Mouse (Mus musculus): ENCODE results near the gene Tfap2a.

Gene Tfap2a

DNA sequence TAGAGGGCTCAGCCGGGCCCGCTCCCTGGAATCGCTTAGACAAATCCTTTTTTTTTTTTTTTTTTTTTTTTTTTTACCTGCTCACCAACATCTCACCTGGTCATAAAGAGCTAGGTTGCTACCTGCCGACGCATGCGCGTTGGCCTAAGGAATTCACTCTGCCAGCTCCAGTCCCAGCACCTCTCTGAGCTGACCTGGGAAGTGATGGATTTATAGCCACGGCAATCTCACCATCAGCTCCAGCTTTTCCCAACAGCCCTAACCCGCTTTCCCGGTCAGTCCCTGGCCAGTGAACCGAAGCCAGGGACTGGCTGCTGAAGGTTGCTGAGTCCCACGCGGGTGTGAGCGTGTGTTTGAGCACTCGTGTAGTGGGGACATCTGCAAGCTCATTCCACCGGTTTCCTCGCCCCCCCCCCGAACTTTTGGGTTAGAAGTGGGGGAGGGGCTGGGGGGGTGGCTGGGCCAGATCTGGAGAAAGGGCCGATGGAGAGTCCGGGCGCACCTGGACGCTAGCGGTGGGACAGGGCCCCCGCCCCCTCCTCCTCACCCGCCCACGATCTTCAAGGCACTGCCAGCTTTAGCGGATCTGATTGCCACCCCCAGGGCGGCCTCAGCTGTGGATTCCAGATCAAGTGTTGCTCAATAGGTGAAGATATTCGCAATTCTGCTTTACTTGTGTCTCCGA, at the start of gene Tfap2a:
Gene Tfap2a, minus strand, starts transcription at position 181 of the 685 bp plus-strand sequence.
- DNase-seq (ENCODE audit: low spot score), result no peak

DNA sequence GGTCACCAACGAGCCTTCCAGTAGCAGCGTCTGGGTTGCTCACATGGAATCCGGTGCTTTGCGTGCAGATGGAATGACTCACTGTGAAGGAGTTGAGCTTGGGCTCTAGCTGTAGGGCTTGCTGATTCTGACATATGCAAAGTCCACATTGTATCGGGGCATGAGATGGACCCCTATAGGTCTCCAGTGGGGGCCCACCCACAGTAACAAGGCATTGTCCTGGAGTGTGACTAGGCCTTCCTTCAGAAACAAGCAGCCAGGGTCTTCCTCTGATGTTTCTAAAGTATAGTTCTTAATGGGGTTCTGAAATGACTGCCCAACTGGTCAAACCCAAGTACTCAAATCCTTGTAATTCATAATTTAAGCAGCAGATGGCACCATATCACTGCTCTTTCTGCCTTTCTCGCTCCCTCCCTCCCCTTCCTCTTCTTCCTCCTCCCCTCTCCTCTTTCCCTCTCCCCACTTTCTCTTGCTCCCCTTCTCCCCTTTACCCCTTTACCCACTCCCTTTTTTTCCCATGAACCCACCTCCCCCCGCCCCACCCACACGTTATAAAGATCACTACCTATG, 46.1 kb upstream of the Tfap2a start:
- DNase-seq (ENCODE audit: low spot score), result no peak

DNA sequence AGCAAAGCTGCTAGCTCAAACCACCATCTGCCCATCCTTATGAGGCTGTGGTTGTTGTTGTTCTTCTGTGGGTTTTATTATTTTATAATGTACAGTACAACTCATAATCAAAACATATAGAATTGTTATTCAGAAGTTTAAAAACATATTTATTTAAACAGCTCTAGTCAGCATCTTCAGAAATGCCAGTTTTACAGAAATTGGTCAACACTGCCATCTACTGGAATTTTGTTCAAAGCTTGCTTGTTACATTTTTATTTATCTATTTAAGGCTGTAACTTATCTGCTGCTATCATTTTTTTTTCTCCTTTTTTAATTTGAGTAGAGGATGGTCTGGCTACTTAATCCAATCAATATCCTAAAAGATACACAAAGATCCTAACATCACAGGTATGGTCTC, 19.8 kb upstream of the Tfap2a start:
- no peak for DNase-seq (ENCODE audit: low spot score)

- no peak for DNase-seq (ENCODE audit: low spot score)
Measured at GRCm38 (mm10) chr13:40756356-40756755, 18.2 kb upstream of the Tfap2a start.

DNA sequence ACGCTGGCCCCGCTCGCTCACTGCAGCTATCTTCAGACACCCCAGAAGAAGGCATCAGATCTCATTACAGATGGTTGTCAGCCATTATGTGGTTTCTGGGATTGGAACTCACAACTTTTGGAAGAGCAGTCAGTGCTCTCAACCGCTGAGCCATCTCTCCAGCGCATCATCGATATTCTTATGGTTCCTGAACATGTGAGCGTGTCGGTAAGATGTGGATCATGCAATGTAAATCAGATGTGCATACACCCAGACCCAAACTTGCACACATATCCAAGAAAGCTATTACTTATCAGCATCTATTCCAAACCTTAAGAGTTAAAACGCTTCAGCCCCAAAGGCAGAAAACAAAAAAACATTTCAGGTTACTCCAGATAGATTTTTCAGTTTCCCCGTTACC, 15.9 kb upstream of the Tfap2a start:
- no peak for DNase-seq (ENCODE audit: low spot score)

- DNase-seq (ENCODE audit: low spot score), result no peak
Measured at GRCm38 (mm10) chr13:40751889-40752288, 13.7 kb upstream of the Tfap2a start.

- no peak for DNase-seq (ENCODE audit: low spot score)
Measured at GRCm38 (mm10) chr13:40749603-40749905, 11.4 kb upstream of the Tfap2a start.

GRCm38 (mm10) chr13:40748785-40749602, 10.8 kb upstream of the Tfap2a start:
- DNase-seq (ENCODE audit: low spot score), result no peak

DNA sequence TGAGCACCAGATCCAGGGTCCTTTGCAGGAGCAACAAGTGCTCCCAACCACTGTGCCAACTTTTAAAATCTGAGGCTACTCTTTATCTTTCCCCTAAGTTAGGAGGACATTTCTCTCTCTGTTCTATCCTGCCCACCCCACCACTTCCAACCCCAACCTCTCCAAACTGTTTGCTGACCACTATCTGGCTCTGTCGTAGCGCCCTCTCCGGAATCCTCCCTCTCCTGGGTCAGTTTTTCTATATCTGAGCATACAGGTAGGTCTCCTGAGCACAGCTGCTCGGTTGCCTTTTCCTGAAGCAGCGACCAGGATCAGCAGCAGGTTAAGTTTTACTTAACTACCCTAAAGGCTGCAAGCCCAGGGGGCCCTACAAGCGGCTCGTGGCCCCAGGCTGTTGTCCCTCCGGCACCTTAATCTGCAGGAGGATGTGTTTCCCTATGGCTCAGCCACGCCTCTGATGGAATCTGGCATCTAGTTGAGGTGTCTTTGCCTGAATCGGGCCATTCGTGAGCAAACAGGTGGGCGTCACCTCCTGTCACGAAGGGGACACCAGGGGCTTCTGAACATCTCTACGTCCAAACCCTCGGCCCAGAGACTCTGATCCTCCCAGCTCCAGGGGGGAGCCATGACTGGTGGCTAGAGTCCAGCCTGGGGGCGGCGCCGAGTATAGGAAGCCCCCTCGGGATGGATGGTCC, 6.1 kb upstream of the Tfap2a start:
- DNase-seq (ENCODE audit: low spot score), result no peak

GRCm38 (mm10) chr13:40743221-40743620, 5.0 kb upstream of the Tfap2a start:
- no peak for DNase-seq (ENCODE audit: low spot score)

- no peak for DNase-seq (ENCODE audit: low spot score)
Measured at GRCm38 (mm10) chr13:40741841-40742550, 3.8 kb upstream of the Tfap2a start.

DNA sequence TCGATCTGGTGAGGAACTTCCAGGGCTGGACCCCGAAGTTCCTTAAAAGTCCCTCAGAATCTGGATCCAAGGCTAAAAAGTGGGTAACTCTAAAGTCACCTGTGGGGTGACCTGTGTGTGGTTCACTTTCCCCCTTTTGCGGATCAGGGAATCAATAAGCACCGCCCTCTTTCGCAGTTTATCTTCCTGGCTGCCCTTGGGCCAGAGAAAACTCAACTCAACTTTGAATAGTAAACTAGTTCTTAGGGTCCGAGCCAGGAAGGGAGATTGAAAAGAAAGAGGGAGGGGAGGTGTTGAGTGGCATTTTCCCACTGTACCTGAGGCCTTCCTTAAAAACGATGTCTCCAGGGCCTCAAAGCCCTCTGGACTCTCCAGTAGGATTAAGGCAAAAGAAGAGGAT, 3.3 kb upstream of the Tfap2a start:
- no peak for DNase-seq (ENCODE audit: low spot score)

DNA sequence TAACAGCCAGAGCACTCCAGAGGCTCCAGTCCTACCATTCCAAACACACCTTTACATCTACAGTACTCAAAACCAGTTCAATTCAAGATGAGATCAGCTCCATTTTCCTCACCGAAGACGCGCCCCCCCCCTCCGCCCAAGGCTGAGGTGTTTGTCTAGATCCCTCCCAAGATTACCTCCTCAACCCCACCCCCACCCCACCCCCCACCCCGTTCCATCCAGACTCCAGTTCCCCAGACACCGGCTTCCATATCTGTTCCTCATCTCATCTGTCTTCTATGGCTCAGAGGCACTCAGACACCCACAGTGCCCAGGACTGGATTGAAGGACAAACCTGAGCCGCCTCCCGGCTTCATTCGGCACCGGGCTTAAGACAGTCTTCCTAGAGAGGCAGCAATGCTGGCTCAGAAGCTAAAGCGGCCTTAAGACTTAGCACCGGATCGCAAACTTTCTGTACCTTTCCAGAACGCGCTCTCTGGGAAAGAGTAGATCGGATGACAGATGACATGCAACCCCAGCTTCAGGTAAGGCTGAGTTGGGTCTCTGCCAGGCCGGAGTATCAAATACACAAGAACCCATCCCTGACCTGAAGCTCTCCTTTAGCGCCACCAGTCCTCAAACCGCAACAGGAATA, 2.7 kb upstream of the Tfap2a start:
- no peak for DNase-seq (ENCODE audit: low spot score)

GRCm38 (mm10) chr13:40739901-40740300, 1.7 kb upstream of the Tfap2a start:
- DNase-seq (ENCODE audit: low spot score), result no peak

- DNase-seq (ENCODE audit: low spot score), result no peak
Measured at GRCm38 (mm10) chr13:40739121-40739650, 1.0 kb upstream of the Tfap2a start.

GRCm38 (mm10) chr13:40737761-40738160, 415 bp downstream of the Tfap2a start:
- DNase-seq (ENCODE audit: low spot score), result no peak

DNA sequence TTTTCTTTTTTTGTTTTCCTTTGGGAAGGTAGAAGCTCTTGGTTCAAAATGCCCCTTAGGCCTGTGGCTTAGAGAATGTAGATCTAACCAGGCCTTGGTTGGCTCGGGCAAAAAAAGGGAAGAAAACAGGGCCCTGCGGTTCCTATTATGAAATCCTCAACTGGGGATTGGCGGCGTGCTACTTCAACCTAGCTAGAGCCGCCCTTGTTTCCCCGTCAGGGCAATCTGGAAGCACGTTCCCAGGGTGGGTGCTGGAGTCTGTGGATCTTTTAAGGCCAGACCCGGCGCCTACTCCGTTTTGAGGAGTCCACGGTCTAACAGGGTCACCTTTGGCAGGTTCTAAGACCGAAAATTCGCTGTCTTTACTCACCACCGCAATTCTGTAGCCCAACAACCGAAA, 1.1 kb downstream of the Tfap2a start:
- no peak for DNase-seq (ENCODE audit: low spot score)

DNA sequence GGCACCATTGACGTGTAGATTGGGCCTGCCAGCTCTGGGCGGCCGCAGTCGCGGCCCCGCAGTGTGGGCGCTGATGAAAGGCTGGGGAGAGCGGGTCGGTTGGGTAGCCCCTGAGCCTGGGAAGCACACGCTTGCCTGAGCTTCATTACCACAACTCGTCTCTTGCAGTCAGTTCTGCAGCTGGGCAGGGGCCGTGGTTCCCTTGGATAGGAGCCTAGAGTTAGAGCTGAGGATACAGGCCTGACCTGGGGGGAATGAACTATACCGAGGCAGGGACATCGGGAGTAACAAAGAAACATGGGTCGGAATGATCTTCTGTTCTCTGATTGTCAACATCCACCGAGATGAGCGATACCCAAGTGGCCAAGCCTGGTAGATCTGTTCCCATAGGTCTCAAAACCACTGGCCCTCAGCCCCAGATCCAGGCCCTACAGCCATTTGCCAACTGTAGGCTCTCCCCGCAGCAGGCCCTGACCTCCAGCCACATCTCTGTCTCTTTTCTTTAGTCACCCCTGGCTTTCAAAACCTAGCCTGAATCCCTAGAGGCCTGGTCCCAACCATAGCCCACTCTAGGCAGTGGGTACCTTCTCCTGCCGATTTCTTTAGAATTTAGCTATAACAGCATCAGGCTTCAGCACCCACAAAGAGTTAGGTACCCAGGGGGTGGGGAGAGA, 1.9 kb downstream of the Tfap2a start:
- DNase-seq (ENCODE audit: low spot score), result no peak

GRCm38 (mm10) chr13:40735416-40736106, 2.6 kb downstream of the Tfap2a start:
- DNase-seq (ENCODE audit: low spot score), result no peak

GRCm38 (mm10) chr13:40734316-40734965, 3.7 kb downstream of the Tfap2a start:
- DNase-seq (ENCODE audit: low spot score), result no peak
